Mouse (Mus musculus) gastrocnemius, adult 8-10 months (tissue): ENCODE measurements around the gene Cox5a. TPM values are rescaled to one million over a fixed set of nuclear protein-coding genes. Genes with fewer than 3 reads are reported as not detected.

Experiments used
- DNase-seq, 2 experiments: peaks; one replicate each; pipeline ENCODE4 v3.0.0; 2022; ENCODE audit warnings: low spot score in 2 of 2
- total RNA-seq, 4 experiments: library from RNA; stranded (reverse); gene quantifications; 2 replicates each; pipeline ENCODE4 v1.2.4; 2022

Gene Cox5a
- total RNA-seq, 4 experiments from 2014 or later = 1,141 to 1,247 (median 1,173) TPM

DNA sequence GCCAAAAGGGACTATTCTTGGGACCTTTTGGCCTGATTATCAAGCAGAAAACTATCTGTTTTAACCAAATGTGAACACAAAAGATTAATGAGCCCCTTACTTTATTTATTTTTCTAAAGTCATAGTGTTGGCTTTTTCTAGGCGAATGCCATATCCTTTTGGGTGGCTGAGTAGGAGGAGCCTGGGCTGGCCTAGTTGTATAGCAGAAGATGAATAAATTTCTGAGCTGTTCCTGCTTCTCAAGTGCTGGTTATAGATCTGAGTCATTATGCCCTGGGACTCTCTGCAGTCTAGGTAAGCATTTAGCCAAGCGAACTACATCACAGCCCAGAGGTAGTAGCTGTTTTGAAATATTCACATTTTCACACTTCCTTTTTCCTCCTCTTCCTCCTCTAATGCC is 4.4 kb downstream of the Cox5a start:
- DNase-seq = no peak

DNA sequence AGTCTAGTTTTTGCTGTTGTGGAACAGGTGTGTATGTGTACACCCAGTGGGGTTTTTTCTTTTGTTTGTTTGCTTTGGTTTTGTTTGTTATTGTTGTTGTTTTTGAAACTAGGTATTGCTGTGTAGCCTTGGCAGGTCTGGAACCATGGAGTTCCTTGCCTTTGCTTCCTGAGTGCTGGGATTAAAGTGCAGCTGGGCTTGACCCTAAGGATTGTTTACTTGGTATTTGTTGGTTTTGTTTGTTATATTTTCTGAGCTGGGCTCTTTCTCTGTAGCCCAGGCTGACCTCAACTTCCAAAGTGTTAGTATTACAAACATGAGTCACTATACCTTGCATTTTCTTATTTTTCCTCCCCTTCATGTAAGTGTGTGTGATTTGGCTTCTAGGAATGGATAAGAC is 5.4 kb downstream of the Cox5a start:
- no peak for DNase-seq

DNA sequence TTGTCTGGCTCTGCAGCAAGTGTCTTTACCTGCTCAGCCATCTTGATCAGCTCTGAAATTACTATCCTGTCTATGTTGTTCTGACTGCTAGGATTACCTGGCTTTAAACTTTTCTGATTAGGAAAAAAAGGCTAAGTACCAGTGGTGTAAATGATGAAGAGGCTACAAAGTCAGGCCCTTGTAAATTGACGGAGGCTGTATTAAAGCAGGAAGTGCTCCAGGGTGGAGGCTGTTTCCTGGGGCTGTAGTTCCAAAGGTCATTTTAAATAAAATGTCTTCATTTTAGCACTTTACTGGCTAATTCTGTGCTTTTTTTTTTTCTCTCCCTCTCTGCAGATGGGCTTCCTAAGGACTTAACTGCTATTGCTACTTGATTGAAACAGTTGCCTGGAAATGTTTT is 10.9 kb downstream of the Cox5a start:
- no peak for DNase-seq

DNA sequence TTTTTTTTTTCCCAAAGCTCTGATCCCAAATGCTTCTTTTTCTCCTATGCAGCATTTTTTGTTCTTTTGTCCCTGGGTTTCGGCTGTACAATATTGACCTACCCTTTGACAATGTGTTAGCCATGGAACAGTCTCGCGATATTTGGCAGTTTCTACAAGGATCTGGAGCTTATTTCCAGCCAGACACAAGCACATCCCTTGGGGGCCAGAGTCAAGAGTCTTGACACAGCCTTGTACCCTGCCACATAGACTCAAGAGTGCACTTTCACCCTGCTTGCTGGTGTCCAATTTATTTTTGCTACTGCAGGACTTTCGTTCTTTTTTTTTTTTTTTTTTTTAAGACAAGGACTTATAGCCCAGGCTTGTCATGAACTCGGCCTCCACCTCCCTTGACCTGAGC is 15.3 kb downstream of the Cox5a start:
- DNase-seq = no peak

DNA sequence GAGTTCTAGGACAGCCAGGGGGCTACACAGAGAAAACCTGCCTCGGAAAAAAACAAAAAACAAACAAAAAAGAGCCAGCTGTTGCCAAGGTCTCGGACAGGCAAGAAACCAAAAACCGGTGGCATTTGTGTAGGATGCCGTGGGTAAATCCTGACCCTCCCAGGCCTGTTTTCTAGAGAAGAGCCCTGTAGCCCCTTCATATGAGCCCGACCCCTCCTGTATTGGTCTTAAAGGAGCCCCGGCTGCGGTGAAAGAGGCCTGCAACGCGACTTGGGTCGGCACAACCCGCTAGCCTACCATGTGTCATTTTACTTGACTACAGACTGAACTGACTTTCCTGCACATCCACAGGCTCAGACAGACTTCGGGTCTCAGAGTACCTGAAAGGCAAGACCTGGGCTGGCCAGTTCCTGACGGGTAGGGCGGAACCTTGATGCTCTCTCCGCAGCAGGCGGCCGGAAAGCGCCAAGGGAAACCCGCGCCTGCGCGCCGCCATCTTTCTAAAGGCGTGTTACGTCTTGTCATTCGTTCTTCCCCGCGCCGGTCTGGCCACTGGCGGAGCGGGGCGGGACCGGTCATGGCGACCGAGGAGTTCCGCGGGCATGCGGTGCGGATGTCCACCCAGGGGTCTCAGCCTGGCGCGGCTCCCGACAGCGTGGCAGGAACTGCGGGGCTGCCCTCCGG is 16.1 kb downstream of the Cox5a start, which contains the start of gene Fam219b:
Gene Fam219b (plus strand): TSS at position 485 of the 684 bp plus-strand sequence.
- DNase-seq = peak; percentile 84 to 85

DNA sequence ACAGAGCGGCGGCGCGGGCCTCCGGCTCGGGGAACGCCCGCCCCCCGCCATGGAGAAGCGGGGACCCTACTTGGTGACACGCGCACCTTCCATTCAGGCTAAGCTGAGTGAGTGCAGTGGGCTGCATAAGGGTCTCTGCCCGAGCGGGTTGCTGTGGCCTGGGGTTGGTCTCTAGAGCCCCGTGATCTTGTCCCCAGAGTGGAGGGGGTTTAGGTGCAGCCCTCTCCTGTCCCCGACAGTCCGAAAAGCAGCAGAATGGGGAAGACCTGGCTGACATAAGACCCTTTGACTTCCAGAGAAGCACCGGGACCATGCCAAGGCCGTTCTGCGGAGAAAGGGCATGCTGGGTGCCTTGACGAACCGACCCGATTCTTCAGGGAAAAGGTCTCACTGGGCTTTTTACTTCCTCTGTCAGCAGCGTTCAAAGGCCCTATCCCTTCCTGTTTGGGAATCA is 16.7 kb downstream of the Cox5a start:
- DNase-seq = no peak

DNA sequence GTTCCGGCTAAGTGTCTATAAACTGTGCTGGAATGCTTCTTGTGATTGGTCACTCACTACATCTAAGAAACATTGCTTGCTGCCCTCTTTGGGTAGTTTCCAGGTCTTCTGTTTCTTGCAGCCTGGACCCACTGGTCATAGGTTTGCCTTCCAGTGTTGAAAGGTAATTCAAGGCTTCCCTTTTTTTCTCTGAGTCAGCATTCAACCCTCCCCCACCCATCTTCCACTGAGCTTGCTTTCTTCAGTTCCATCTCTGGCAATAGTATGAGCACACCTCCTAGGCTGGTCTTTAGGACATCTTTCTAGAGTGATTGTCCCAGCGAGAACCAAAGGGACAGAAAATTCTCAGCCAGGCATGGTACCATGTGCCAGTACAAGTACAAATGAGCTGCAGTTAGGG is 18.5 kb downstream of the Cox5a start:
- no peak for DNase-seq

DNA sequence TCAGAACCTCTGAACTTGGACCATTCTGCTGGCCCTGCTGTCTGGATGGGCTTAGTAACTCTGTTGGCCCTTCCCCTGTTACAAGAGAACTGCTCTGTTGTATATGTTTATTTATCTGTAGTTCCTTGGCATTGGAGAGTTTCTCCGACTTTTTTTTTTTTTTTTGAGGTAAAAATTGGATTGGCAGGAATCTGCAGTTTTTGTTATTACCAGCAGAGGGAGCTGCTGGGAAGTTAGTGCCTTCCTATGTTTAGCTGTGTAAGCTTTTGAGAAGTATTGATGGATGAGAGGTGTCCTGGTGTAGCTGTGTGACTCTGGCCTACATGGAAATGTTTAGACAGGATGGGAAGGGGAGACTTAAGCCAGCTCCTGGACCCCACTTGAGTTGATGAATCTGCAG is 20.2 kb downstream of the Cox5a start:
- no peak for DNase-seq

DNA sequence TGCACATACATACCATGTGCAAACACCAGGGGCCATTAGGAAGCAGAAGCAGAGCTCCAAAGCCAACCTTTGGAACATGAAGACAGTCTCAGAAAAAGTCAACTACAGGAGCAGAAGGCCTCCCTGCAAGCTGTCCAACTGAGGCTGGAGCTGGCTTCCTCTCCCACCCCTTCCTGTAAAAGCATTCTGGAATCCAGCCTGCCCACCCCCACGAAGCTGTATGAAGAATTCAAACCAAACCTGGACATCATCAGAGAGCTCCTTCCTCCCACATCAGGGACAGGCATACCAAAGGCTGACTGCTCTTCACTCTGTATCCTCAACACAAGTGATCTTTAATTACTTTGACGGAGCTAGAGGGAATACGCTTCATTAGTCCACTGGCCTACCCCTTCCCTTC is 22.9 kb downstream of the Cox5a start:
- no peak for DNase-seq

DNA sequence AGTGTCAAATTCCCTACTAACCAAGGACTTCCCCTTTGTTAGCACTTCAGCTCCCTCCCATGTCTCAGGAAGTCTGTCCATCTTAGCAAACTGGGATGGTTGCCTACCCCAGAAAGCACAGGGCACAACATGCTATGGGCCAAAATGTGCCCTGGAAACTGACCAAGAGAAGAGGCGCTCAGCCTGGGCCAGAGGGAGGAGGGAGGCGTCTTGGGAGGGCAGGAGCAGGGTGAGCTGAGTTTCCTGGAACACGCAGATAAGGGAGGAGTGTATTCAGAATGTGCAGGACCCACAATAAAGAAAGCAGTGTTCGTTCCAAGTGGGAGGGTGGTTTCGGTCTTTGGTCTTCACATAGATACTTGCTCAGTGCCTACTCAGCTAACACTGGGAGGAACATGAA is 26.2 kb downstream of the Cox5a start:
- peak; percentile 53 to 57 for DNase-seq

DNA sequence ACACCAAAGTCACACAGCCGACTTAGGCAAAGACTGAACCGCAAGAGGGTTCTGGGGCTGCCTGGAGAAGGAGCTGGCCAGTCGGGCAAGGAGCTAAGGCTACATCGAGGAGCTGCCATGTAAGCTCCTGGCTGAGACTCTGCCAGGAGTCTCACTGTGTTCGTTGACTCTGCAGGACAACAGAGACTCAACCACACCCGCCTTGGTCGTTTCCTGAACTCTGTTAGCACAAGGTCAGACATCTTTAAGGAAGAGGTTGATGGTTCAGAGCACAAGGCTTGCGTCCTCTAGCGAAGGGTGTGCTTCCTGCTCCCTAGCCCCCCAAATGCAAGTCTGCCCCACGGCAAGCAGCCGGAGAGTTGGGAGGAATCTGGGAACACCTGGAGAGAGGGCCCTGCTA is 26.8 kb downstream of the Cox5a start:
- no peak for DNase-seq

DNA sequence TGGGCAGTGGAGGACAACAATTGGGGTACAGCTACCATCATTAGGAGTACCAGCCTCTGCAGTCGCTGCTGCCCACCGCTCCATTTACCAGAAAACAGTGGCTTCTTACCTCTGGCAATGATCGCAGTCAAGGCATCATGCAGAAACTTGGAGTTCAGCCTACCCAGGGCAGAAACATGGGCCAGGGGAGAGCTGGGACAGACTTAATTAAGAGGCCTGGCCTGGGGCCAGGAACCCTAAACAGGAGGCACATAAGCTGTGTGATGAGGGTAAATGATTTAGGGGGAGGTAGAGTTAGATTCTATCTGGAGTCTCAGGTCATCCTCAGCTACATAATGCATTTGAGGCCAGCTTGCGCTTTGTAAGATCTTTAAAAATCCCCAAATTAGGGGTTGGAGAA is 28.1 kb downstream of the Cox5a start:
- DNase-seq = no peak

DNA sequence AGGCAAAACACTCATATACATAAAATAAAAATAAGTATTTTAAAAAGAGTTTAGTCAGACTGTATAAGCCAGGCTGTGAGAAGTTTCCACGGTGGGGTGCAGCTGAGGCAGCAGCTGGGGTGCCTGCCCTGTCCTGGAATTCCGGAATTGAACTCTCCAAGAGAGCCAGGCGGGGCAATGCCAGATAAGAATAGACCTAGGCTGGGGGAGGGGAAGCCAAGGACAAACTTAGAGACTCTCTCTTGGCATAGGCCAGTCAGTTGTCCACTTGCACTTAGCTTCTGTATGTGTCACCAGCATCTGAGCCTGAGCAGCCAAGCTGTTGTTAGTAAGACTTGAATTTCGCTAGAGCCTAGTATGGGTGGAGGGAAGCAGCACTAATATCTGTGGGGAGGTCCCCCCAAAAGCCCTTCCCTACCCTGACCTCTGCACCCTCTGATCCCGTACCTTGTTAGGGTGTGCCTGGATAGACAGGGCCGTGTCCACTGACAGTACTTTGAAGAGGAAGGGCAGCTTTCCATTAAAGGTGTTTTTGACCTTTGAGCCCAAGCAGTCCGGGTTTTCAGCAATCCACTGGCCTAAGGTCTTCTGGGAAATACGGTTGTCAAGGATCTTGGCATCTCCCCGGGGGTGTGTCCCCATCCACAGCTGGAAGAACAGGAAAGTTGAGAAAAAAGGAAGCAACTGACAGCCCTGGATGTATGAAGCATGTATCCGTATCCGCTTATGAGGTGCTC is 29.2 kb downstream of the Cox5a start:
- peak; percentile 55 to 56 for DNase-seq

DNA sequence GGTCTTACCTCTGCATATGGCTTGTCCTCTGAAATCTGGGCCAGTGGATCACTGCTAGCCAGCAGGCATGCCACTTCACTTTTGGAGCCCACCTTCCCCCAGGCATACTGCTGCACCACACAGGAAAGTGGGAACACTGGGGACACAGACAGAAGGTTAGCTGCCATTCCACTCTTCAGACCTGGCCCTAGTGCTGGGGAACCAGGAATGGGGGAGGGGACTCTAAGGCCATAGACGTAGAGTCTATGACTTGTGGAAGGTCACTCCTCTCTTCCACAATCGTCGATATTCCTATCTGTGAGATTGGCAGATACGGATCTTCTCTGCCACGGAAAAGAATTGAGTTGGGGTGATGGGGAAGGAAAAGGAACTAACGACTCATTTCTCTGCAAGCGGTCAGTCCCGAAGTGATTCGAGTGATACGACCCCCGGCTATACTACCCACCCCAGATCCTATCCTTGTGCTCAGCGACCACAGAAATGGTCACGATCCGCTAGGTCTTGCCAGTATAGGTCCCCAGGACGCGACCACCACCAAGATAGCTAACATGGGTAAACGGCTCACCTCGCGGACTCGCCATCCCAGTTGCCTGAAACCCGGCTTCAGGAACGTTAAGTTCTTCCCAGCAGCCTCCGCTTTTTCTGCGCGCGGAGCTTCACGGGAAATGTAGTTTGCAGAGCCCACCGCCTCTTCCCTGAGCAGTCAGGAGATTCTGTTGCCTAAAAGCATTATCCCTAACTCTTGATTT is 31.2 kb downstream of the Cox5a start, which contains the start of gene Mpi:
Gene Mpi (minus strand): TSS at position 625 of the 749 bp plus-strand sequence.
- peak in 1 of 2 experiments; percentile 40 for DNase-seq

DNA sequence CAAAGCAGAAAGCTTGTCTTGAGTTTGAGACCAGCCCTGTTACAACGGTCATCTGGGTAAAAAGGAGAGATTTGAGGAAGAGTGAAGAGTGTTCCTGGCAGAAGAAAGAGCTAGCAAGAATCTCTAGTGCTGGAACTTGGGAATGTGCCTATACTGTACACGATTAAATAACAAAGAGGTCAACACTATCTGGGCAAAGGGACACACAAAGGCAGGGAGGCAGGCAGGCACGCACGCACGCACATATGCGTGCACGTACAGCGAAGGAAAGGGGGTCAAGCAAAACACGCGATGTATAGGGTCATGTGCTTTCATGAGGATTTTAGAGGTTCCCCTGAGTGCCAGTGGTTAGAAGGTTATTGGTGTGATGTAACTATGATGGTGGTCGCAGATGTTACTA is 32.0 kb downstream of the Cox5a start:
- DNase-seq = no peak

DNA sequence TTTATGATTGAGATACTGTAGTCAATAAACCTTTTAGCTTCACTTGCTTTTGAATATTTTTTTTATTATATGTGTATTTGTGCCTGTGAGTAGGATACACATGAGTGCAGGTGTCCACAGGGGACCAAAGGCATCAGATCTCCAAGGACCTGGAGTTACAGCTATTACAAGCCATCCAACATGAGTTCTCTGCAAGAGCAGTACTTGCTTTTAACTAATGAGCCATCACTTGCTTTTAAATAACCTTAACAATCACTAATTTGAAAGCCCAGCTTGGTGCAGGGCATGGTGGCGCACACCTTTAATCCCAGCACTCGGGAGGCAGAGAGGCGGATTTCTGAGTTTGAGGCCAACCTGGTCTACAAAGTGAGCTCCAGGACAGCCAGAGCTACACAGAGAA is 33.7 kb downstream of the Cox5a start:
- DNase-seq = no peak

DNA sequence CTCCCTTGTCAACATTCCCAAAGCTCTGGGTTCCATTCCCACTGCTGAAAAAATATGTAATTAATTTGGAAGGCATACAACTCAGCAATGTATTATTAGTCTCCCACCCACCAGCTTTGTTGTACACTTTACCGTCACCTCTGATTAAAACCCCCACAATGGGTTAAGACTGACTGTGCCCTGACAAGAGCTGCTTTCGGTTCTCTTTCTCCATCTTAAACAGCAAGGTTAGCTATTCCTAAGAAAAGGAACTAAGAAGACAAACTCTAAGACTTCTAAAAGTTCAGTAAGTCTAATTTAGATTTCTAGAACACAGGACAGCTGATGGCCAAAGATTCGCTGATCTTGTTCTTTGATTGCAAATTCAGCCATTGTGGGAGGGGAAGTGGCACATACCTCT is 36.1 kb downstream of the Cox5a start:
- no peak for DNase-seq

DNA sequence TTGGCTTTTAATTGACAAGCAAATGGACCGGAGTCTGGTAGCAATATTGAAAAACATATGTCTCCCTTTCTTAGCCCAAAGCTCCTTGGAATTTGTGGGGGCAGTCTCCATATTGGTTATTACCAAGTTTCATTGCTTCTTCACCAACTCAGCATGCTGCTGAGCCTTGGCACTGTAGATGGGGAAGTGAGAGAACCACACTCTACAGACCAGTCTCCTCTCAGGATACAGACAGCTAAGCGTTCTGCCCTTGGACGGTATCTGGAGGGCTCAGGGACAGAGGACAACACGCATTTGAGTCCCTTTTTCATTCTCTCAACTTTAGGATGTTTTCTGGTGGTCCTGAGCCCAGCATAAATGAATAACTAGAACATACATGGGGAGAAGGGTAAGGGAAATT is 37.6 kb downstream of the Cox5a start:
- no peak for DNase-seq

DNA sequence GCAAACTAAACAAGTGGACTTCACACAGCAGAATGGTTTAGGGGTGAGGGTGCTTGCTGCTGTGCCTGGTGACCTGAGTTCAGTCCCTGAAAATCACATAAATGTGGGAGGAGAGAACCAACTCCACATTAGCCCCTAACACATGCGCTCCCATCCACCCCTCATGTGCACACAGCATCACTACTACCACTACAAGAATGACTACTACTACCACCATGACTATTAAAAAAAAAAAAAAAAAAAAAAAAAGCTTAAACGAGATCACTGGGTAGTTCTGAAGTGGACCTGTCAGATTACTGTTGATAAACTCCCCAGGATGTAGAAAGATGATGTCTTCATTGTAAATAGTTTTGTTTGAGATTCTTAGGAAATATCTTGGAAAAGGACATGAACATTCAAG is 38.5 kb downstream of the Cox5a start:
- no peak for DNase-seq

DNA sequence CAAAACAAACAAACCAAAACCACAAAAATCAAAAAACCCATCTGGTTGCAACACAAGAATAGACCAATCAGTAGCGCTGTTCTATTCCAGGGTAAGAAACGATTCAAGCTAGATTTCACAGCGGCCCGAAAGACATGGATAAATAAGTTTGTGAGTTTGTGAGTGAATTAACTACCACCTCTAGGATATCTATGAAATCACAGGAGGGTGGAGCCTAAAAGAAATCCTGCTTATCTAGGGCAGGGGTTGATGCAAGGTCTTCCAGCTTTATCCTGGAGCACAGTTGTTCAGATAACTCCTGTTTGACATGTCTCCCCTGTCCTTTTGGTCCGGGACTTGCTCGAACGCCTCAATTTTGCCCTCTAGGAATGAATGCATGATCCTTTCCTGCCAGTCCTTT is 39.2 kb downstream of the Cox5a start:
- no peak for DNase-seq

DNA sequence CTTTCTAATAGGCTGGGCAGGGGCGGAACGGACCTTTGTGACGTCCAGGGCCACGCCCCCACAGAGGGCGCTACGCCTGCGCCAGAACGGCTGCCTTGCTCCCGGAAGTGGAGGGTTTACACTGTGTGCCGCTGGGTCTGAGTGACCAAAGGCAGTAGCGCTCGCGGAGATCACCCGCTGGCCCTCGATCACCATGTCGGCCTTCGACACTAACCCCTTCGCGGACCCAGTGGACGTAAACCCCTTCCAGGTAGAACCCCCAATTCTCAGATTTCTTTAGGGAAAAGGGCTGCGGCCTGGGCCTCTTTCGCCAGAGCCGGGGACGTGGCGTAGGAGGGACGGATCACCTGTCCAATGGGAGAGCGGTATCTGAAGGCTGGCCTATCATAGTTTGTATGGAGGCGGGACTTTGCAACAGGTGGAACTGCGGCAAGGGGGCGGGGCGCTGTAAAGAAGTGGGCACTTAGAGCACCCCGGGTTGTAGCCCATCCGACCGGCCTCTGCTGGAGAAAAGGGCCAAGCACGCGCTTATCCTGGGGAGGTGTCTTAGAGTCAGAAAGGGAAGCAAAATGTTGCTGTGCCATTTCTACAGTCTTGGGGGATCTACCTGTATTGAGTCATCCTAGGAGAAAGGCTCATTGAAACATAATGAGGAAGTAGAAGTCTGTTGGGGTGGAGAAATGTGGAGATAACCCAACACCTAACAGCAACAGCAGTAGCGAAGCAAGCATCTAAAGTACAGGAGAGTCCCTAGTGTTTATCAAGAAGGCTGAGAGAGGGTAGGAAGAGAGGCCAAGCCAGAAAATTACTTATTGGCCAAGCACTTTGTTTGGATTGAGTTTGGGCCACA is 40.0 kb downstream of the Cox5a start, which contains the start of gene Scamp2:
Gene Scamp2 (plus strand): TSS at position 83 of the 850 bp plus-strand sequence.
- DNase-seq = peak; percentile 90
